Mouse (Mus musculus) testis, postnatal 14 days (tissue): Measurements from ENCODE around the gene Cyp17a1.

Experiments
- DNase-seq: peaks from one replicate; pipeline ENCODE4 v3.0.0; 2021; ENCODE audit warnings: low spot score

Gene Cyp17a1

GRCm38 (mm10) chr19:46670691-46671090 lies 2.3 kb downstream of the Cyp17a1 start:
- DNase-seq: no peak

GRCm38 (mm10) chr19:46669802-46670201 lies 3.2 kb downstream of the Cyp17a1 start:
- DNase-seq: no peak

DNA sequence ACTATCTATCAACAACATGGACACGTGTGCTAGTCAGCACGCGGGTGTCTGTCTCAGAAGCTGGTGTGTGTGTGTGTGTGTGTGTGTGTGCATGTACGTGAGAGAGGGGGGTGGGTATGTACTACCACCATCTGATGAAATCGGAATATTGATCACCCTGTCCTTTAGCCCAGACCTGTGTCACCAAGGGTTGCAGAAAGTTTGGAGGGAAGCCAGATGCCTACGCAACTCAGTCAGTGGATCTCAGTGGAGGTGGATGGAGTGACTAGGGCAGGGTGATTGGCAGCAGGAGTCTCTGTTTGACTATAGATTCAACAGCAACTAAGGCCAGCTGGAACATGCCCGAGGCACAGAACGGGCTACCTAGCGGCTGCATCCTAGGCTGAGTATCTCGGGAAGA lies 4.7 kb downstream of the Cyp17a1 start:
- no peak for DNase-seq

GRCm38 (mm10) chr19:46667300-46667699 lies 5.7 kb downstream of the Cyp17a1 start:
- no peak for DNase-seq

DNA sequence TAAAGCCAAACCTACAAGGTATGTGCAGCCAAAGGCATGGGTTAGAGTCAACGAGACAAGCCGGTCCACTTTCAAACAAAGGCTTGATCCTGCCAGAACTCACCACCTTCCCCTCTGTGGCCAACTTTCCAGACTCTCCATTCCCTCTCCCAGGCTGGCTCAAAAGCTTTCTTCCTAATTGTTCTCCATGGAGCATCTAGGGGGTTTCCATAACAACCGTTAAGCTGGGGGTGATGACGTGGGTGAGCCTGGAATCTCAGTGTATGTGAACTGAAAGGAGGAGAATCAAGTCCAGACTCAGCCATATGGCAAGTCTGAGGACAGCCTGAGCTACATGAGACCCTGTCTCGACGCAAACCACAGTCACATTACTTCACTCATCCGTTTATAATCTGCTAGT lies 7.5 kb downstream of the Cyp17a1 start:
- no peak for DNase-seq

GRCm38 (mm10) chr19:46662784-46663183 lies 10.2 kb downstream of the Cyp17a1 start:
- DNase-seq: no peak

DNA sequence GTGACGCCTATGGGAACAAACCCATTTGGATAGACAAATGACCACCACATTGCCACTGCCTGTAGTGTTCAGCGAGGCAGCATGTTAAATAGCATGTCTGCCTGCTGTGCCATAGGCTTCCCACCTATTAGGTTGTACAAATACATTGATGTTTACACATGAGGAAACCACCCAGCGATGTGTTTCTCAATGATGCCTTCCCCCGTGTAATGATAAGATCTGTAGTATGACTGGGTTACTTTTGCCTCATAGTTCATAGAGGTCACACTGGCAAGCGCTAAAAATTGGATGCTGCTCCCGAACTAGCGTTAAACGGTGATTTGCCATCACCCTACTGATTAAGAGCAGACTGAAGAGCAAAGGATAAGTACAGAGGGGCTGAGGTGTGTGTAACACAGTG lies 10.8 kb downstream of the Cyp17a1 start:
- DNase-seq: no peak

GRCm38 (mm10) chr19:46661511-46661910 lies 11.5 kb downstream of the Cyp17a1 start:
- DNase-seq: no peak

- DNase-seq: no peak
These were observed 14.1 kb downstream of the Cyp17a1 start for GRCm38 (mm10) chr19:46658851-46659250.

DNA sequence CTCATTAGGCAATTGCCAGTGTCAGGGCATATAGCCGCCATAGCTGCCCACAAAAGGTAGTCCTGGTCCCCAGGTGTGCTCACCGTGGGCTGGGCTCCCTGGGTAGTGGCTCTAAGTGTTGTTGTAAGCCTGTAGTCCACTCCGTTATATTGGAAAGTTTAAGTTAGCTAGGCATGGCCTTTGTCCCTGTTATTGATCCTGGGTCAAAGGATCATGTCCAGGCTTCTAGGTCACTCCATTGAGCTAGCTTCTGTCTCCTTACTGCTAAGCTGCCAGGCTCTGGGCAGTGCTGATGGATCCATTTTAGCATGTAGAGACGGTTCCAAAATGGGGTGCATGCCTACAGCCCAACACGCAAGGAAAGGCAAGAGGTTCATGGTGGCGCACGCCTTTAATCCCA lies 14.6 kb downstream of the Cyp17a1 start:
- no peak for DNase-seq

DNA sequence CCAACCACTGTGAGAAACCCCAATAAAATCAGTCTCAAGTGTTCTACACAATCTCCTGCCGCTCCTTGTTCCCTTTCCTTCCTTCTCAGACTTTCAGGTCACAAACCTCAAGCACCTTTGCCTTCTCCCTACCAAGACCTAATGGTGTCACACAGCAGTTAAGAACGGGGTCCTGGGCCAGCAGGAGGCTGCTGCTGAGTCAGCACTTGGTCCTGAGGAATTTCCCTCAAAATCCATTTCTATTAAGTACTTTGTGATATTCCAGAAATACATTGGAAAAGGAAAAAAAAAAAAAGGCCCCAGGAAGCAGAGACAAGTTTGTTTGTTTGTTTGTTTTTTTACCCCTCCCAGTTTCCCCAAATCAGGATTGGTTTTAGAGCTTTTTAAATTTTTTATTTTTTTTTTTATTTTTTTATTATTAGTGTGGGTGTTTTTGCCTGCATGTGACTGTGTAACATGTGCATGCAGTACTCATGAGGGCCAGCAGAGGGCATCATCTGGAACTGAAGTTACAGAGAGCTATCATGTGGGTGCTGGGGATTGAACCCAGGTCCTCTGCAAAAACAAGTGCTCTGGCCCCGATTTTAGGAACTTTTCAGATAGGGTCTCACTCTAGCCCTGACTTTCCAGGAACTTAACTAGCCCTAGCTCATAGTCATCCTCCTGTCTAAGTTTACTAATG lies 15.5 kb downstream of the Cyp17a1 start:
- no peak for DNase-seq

- DNase-seq: no peak
These were observed 16.7 kb downstream of the Cyp17a1 start for GRCm38 (mm10) chr19:46656151-46656840.

DNA sequence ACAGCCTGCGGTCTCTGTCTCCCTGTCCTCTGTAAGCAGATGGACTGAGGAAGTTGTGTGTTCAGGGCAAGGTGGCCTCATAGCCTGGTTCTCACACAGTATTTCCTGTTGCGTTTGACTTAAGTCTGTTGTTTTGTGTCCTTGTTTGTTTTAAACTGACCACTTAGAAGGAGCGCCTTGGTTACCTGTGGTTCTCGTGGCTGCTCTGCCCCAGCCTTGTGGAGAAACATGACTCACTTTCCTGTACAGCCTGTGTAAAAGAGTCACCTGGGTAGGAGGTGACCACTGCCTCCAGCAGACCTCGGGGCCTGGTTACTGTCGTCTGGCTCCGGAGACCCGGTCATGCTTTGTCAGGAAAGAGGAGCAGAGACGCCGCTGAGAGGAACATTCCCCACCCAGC lies 17.3 kb downstream of the Cyp17a1 start:
- DNase-seq: no peak

- no peak for DNase-seq
These were observed 19.2 kb downstream of the Cyp17a1 start for GRCm38 (mm10) chr19:46653616-46654235.

- no peak for DNase-seq
These were observed 19.8 kb downstream of the Cyp17a1 start for GRCm38 (mm10) chr19:46653188-46653587.

GRCm38 (mm10) chr19:46648565-46648964 lies 24.4 kb downstream of the Cyp17a1 start:
- no peak for DNase-seq

- DNase-seq: no peak
These were observed 25.1 kb downstream of the Cyp17a1 start for GRCm38 (mm10) chr19:46647850-46648249.

DNA sequence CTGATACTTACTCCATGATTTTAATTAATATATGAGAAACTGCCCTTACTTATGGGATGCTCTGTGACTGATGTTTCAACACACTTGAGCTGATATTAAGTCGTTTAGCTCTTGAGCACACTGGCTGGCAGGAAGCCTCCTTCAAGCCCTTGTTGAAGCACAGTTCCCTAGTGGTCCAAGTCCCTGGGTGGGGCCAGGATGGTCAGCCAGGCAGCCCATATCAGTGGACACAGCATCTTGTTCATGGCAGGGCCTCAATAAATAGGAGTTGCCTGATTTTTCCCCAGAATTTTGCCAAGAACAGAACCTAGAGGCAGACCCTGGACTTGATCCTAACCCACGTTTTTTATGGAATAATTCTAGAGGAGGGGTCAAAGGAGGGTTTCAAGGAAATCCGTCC lies 25.7 kb downstream of the Cyp17a1 start:
- no peak for DNase-seq

DNA sequence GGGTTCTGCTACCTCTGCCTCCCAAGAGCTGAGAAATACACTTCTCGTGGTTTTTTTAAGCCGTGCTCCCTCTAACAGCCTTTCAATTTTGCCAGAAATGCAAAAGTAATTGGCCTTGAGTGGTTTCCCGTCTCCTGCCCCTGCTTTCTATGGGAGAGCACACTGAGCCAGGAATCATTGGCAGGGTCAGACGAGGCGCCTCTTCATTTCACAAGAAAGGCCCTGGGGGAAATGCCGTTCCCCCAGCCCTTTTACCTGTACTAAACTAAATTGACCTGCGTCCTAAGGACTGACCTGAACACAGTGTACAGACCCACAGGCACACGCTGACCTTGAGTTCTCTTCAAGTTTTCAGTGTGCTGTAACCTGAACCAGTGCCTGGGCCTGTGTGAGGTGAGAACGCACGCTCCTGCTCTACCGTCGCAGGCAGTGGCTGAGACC lies 26.9 kb downstream of the Cyp17a1 start:
- no peak for DNase-seq

DNA sequence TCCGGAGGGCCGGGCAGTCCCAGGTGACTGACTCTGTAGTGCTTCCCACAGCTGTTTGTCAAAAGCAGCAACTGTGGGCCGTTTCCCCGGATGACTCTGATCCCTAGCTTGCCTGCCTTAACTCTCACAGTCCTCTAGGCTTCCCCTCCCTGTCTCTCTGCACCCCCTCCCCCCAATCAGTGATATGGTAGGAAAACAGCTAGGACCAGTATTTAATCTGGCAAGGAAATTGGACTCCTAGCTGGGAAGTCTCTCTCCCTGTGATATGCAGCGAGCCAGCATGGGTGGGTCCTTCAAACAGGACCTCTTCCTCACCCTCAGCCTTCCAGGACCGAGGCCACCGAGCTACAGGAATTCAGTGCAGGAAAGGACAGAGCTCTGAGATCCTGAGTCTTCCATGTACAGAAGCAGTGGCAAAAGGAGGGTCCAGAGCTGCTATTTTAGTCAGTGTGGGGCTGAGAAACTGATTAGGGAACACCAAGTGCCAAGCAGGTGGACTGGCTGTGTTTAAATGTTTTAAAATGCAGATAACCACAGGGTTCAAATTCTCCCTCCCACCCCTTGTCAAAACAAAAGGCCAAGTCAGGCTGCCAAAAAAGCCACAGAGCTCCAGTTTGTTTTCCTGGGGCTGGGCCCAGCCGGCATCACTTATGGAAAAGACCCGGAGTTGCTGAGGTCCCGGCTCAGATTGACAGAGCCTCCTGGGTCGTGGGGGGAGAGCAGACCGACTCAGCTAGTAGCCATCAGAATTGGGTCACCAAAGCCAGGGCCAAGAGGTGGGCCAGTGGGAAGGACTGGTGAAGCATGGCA lies 28.0 kb downstream of the Cyp17a1 start:
- peak; percentile 76 for DNase-seq

DNA sequence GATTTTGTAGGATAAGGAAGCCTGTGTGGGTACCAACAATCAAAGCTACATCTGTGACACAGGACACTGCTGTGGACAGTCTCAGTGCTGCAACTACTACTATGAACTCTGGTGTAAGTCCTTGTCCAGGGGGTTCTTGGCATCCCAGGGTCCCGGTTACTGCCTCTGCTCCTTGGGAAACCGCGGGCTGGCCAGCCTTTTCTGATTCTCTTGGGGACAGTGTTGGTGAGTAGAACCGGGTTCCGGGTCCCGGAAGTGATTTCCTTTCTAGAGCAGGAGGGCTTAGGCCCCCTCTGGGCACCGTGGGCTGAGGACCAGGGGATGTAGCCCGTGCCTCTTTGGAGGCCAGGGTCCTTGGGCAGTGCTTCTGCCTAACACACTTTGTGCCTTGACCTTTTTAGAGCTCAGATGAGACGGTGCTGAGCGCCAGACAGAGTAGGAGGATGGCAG lies 28.6 kb downstream of the Cyp17a1 start:
- no peak for DNase-seq

- no peak for DNase-seq
These were observed 29.7 kb downstream of the Cyp17a1 start for GRCm38 (mm10) chr19:46643236-46643635.
